Mouse (Mus musculus) kidney, postnatal 25 days (tissue): ENCODE measurements around the gene Kcna7.

Source experiments
- DNase-seq, 2 experiments: peaks; one replicate each; pipeline ENCODE4 v3.0.0; 2021; ENCODE audit warnings: mixed read lengths in 2 of 2

Kcna7 gene

GRCm38 (mm10) chr7:45426556-45426955, 21.1 kb downstream of the Kcna7 start:
- DNase-seq = no peak

- no peak for DNase-seq
These were observed 28.4 kb downstream of the Kcna7 start for GRCm38 (mm10) chr7:45433835-45434202.

- DNase-seq = peak; percentile 100
These were observed 29.0 kb downstream of the Kcna7 start, which contains the start of gene Gys1 for GRCm38 (mm10) chr7:45434203-45435015. Gene Gys1 (plus strand): TSS chr7:45434844.

GRCm38 (mm10) chr7:45435038-45435437, 29.6 kb downstream of the Kcna7 start:
- peak in 1 of 2 experiments; percentile 39 for DNase-seq

- no peak for DNase-seq
These were observed 31.0 kb downstream of the Kcna7 start for GRCm38 (mm10) chr7:45436444-45436843.

- no peak for DNase-seq
These were observed 31.6 kb downstream of the Kcna7 start for GRCm38 (mm10) chr7:45437046-45437445.

- peak; percentile 48 to 78 for DNase-seq
These were observed 32.2 kb downstream of the Kcna7 start, which contains the start of gene Ruvbl2 for GRCm38 (mm10) chr7:45437521-45438276. Gene Ruvbl2 (minus strand): TSS chr7:45438096.

- no peak for DNase-seq
These were observed 38.3 kb downstream of the Kcna7 start for GRCm38 (mm10) chr7:45443526-45444420.

GRCm38 (mm10) chr7:45446589-45446988, 41.1 kb downstream of the Kcna7 start:
- DNase-seq = no peak

GRCm38 (mm10) chr7:45447325-45447990, 42.0 kb downstream of the Kcna7 start:
- peak; percentile 47 to 57 for DNase-seq

- no peak for DNase-seq
These were observed 44.5 kb downstream of the Kcna7 start for GRCm38 (mm10) chr7:45449974-45450373.

GRCm38 (mm10) chr7:45451344-45451982, 46.0 kb downstream of the Kcna7 start:
- peak; percentile 84 to 90 for DNase-seq

- DNase-seq = no peak
These were observed 49.5 kb downstream of the Kcna7 start for GRCm38 (mm10) chr7:45454971-45455370.

GRCm38 (mm10) chr7:45455932-45456696, 50.7 kb downstream of the Kcna7 start:
- DNase-seq = peak in 1 of 2 experiments; percentile 62

- DNase-seq = no peak
These were observed 51.3 kb downstream of the Kcna7 start for GRCm38 (mm10) chr7:45456721-45457203.

GRCm38 (mm10) chr7:45457204-45458060, 52.0 kb downstream of the Kcna7 start:
- DNase-seq = peak; percentile 74 to 88

- DNase-seq = peak; percentile 89 to 90
These were observed 53.5 kb downstream of the Kcna7 start for GRCm38 (mm10) chr7:45458748-45459563.
